Mouse (Mus musculus) olfactory bulb, adult 2 months (tissue): ENCODE measurements around the gene Gm9780.
"Not testable (repeated sequence)": the region's sequence is repeated elsewhere in the genome, so short reads cannot be mapped to it uniquely, and the experiment has no call there.

Experiments used
- CTCF ChIP-seq: fragments of 200-500 bp; IDR thresholded peaks from 2 replicates; pipeline ENCODE4 v1.5.1; 2012; ENCODE audit warnings: low read depth, mild to moderate bottlenecking, low read length, moderate library complexity; ENCODE audit not compliant: insufficient read depth
- POLR2A ChIP-seq: fragments of 200-500 bp; IDR thresholded peaks from 2 replicates; pipeline ENCODE4 v1.6.1; 2012; ENCODE audit warnings: mild to moderate bottlenecking, low read depth, low read length, moderate library complexity; ENCODE audit not compliant: insufficient read depth

DNA sequence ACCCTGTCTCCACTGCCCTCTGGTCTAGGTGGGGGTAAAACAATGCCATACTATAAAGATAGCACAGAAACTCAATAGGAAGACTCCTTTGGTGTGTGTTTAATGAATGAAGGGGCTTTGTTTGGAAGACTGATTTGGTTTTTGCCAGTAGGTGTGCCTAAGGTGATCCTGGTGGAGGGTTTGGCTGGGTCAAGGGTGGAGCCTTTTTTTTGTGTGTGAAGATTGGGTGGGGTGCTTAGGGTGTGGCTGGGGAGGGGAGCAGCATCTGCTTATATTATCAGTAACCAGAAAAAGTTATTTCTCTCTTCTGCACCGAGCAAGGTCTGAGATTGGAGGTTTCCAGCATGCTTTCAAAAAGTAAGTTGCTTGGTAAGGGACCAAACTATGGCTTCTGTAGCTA, 39.5 kb upstream of the Gm9780 start, which contains the start of gene Cphx3:
- TF ChIP-seq CTCF, POLR2A: not testable (repeated sequence)
